Mouse (Mus musculus) layer of hippocampus, postnatal 36 days (tissue): ENCODE measurements around the gene Ankrd34c. TPM values are rescaled to one million over a fixed set of nuclear protein-coding genes. Genes with fewer than 3 reads are reported as not detected.

Experiments
- DNase-seq, 2 experiments: peaks; one replicate each; pipeline ENCODE4 v3.0.0; 2022
- total RNA-seq, 2 experiments: library from RNA; stranded (reverse); gene quantifications; 2 replicates each; pipeline ENCODE4 v1.2.3; 2021

Ankrd34c gene
- total RNA-seq: 1 to 10 TPM; 1.0 to 1.4 TPM

DNA sequence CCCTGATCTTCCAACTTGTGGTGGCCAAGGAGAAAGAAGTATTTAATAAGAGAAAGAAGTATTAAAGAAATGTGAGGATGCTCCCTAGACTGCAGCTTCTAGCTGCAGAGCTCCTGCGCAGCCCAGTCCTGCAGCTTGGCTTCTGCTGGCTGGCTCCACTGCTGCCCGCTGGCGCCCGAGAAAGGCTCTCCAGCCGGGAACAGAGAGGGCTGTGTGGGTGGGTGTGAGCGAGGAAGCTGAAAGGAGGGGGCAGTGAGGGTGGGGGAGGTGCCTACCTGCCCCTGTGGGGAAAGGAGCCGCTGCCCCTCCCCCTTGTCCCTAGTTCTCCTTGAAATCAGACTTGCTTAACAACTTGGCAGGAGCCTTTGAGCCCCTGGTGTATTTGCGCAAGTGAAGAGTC lies at the start of gene Ankrd34c:
Gene Ankrd34c, minus strand, starts transcription at position 181 of the 400 bp plus-strand sequence.
- peak in 1 of 2 experiments; percentile 8 for DNase-seq

DNA sequence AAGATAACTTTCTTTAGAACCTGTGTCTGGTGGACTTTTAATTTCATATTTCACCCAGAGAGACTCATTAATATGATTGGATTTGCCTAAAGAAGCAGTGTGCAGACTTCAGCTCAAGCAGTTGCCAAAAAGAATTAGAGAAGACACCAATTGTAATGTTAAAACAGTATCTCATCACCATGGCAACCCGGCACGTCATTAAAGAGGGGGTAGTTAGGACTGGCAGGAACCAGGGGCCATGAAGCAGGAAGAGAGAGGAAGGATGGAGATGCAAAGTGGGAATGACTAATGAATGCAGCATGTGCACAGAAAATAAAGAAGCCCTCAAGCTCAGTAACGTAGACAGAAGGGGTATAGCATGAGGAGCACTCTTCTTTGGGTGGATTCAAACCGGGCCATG lies 49.3 kb upstream of the Ankrd34c start:
- no peak for DNase-seq

- no peak for DNase-seq
Measured at GRCm38 (mm10) chr9:89781395-89781927, 43.2 kb upstream of the Ankrd34c start.

- no peak for DNase-seq
Measured at GRCm38 (mm10) chr9:89779237-89779636, 41.0 kb upstream of the Ankrd34c start.

GRCm38 (mm10) chr9:89771153-89771552 lies 32.9 kb upstream of the Ankrd34c start:
- DNase-seq: no peak

GRCm38 (mm10) chr9:89762017-89762416 lies 23.7 kb upstream of the Ankrd34c start:
- no peak for DNase-seq

DNA sequence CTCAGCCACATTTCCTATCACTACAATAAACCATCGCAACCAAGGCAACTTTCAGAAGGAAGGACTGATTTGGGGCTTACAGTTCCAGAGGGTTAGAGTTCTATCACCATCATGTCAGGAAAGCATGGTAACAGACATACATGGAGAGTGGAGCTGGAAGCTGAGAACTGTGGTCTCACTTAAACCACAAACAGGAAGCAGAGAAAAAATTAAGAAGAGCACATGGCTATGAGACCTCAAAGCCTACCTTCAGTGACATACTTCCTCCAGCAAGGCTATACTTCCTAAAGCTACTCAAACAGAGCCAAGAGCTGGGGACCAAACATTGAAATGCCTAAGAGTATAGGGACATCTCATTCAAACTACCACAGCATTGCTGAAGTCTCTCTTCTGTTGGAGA lies 20.3 kb upstream of the Ankrd34c start:
- DNase-seq: no peak

- no peak for DNase-seq
Measured at GRCm38 (mm10) chr9:89758139-89758538, 19.9 kb upstream of the Ankrd34c start.

GRCm38 (mm10) chr9:89757571-89757970 lies 19.3 kb upstream of the Ankrd34c start:
- DNase-seq: no peak

- DNase-seq: no peak
Measured at GRCm38 (mm10) chr9:89740041-89740440, 1.8 kb upstream of the Ankrd34c start.

DNA sequence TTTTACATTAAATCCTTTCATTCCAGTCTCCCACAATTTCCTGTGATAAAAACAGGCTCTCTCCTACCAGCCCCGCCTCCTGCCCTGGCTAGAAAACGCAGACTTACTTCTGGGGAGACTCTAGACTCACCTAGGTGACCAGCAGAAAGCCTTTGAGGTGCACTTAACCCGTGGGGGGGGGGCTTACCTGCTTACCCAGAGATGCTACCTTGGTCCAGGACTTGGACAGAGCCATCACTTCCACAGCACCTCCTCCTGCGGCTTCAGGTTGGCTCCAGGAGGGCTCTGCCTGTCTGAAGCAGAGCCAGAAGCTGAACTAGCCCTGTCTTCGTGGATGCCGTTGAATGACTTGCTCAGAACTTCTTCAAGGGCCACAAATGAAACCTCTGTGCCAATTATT lies 387 bp downstream of the Ankrd34c start:
- DNase-seq: no peak

GRCm38 (mm10) chr9:89736932-89737705 lies 1.2 kb downstream of the Ankrd34c start:
- no peak for DNase-seq

DNA sequence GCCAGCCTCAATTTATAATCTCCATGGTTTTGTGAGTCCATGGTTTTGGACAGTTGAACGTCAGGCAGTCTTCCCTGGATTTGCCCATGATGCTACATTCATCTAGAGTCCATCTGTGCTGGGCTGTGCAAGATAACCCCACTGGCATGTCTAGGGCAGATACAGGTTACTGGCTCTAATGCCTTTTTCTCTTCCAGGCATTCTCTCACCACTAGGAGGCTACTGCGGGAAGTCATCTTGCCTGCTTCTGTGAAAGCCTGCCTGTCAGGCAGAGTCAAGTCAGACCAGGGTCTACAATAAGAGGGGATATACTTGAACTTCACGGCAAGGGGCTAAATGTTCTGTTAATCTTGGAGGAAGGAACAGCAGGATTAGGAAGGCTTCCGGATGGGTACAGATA lies 31.4 kb downstream of the Ankrd34c start:
- DNase-seq: no peak

GRCm38 (mm10) chr9:89705197-89705533 lies 33.1 kb downstream of the Ankrd34c start:
- DNase-seq: no peak

- peak; percentile 94 for DNase-seq
Measured at GRCm38 (mm10) chr9:89704265-89705196, 33.7 kb downstream of the Ankrd34c start, which contains the start of gene Tmed3. TSS of gene Tmed3 (minus strand) at chr9:89705068.

DNA sequence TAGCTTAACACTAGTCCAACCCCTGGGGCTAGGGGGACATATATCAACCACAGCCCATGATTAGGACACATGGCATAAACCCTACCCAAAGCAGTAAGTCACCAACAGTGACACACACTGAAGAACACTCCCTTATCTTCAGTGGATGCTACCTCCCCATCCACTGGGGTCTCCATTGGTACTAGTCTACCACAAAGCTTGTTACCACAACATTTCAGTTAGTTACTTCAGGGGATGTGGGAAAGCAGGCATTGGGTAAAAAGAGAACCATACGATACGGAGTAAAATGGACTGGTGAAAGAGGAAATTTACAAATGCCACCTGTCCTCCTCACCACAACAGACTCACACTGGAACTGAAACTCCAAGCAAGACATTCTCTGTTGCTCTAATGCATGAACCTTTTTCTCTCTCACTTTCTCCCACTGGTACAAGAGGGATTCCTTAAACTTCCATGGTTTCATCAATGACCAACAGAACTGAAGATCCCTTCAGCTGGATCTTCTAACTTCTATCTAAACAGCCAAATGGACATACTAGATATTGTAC lies 37.3 kb downstream of the Ankrd34c start:
- no peak for DNase-seq

GRCm38 (mm10) chr9:89695143-89695542 lies 43.1 kb downstream of the Ankrd34c start:
- no peak for DNase-seq

- DNase-seq: no peak
Measured at GRCm38 (mm10) chr9:89693670-89694069, 44.6 kb downstream of the Ankrd34c start.

DNA sequence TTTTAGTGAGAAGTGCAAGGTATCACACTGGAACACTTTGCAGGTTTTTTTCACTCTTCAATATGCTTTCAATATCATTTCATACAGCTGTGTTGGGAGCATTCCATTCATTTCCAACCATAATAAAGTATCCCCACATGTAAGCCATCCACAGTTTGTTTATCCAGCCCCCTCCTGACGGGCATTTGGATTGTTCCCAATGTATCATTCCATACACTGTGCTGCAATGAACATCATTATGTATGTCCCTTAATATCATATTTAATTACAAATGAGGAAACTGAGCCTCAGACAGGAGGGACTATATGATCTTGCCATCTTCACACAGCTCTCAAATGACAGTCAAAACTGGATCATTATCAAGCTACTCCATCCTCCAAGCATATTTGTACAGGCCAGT lies 49.1 kb downstream of the Ankrd34c start:
- DNase-seq: no peak

- DNase-seq: no peak
Measured at GRCm38 (mm10) chr9:89687503-89688226, 50.6 kb downstream of the Ankrd34c start.

DNA sequence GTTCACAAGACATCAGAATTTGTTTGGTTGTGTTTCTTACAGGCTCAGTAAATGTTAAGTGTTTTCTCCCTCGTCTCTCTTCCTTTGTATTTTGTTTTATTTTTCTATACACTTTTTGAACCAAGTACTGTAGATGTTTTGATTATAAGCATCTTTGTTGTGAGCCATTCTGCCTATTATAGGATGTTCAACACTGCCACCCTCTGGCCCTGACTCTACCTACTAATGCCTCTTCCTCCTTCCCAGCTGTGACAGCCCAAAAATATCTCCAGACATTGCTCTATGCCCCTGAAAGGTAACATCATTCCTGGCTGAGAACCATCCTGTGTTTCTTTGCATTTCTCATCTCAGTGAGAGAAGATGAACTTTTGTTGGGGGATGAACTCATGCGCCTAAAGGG lies 52.0 kb downstream of the Ankrd34c start:
- no peak for DNase-seq

DNA sequence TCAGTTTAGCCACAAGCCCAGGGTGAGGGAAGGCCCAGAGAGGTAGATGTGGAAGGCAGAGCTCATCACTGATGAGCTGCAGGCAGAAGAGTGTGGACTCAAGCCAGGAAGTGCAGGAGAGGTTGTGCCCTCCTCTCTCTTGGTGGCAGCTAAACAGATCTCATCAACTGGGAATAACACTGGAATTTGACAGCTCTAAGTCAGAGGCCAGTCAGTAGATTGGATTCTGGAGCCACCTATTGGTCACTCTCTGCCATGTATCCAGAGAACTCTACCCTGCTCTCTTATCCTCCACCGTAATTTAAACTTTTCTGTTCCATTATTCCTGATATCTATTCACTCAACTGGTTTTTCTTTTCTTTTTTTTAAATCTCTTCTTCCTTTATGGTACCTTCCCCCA lies 59.3 kb downstream of the Ankrd34c start:
- DNase-seq: no peak
